Mouse (Mus musculus) ES-E14 (cell line): ENCODE results near the gene Cxcl9.

Experiments used
- CHD2 ChIP-seq: IDR thresholded peaks from 2 replicates; pipeline ENCODE4 v1.6.1; 2014; ENCODE audit warnings: mild to moderate bottlenecking, low read depth, low read length, inconsistent platforms
- MAFK ChIP-seq: IDR thresholded peaks from 2 replicates; pipeline ENCODE4 v1.6.1; 2014; ENCODE audit warnings: mild to moderate bottlenecking, low read depth, low read length, inconsistent platforms; ENCODE audit not compliant: insufficient read depth
- ZC3H11A ChIP-seq: IDR thresholded peaks from 2 replicates; pipeline ENCODE4 v1.6.1; 2012; ENCODE audit warnings: low read depth, mild to moderate bottlenecking, inconsistent platforms, low read length, borderline replicate concordance
- ZNF384 ChIP-seq: IDR thresholded peaks from 2 replicates; pipeline ENCODE4 v1.6.1; 2012; ENCODE audit warnings: low read depth, low read length, inconsistent platforms

DNA sequence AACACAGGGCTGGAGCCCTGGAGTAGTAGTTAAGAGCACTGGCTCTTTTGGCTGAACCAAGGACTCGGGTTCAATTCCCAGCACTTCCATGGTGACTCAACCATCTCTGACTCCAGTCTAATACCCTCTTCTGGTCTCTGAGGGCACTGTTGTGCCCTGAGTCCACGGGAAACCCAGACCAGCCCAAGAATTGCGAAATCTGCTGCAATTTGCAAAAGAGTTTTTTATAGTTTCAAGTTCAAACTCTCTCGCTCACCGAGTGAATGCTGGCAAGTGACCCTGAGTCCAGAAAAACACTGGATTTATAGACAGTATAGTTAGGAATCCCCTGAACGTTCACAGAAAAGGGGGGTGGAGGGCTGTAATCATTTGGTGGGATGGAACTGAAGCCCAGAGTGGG, 42.5 kb upstream of the Cxcl9 start:
- TF ChIP-seq MAFK (no peak), CHD2 (no peak), ZC3H11A (no peak), ZNF384 (no peak)
